In genomic region chr11:115765607-115766141, GRCm38 (mm10) we compare ENCODE assay signal across 8 mouse cellular contexts. TPM values are rescaled to one million over a fixed set of nuclear protein-coding genes. Genes with fewer than 3 reads are reported as not detected.
DNase-seq lines count a peak whose midpoint lies in the region; ATAC-seq and TF ChIP-seq lines count a peak whose summit lies in the region.

No protein-coding gene starts in this region.

- no peaks in the 10 kb centered on the region for H3K36me3 ChIP-seq in spleen, adult 2 months (ENCODE audit: control insufficient read depth, insufficient read depth, low read length)
- no peaks in the 10 kb centered on the region for H3K36me3 ChIP-seq in intestine, embryonic 16.5 days (ENCODE audit: control insufficient read depth, insufficient read depth, low read length)
- H3K36me3 ChIP-seq in lung, postnatal 0 days (ENCODE audit: insufficient read depth, low read length): no peaks in the 10 kb centered on the region

- peak overlapping the region; percentile 55 for H3K27ac ChIP-seq in spleen, adult 2 months (ENCODE audit: insufficient read depth, low read length)
- H3K27ac ChIP-seq in brown adipose tissue, adult 24 weeks (replicated peaks; ENCODE audit: low read depth, low read length): peak overlapping the region; percentile 66
- H3K27ac ChIP-seq in intestine, embryonic 16.5 days (ENCODE audit: low read length): peak overlapping the region; percentile 90
- peak overlapping the region; percentile 94 for H3K27ac ChIP-seq in lung, postnatal 0 days (ENCODE audit: low read length)

- H3K4me1 ChIP-seq in spleen, adult 2 months (ENCODE audit: control insufficient read depth, insufficient read depth, insufficient read length): peaks cover 5% of the 10 kb centered on the region; the same call in 1 of the 2 replicates
- peaks cover 14% of the 10 kb centered on the region for H3K4me1 ChIP-seq in brown adipose tissue, adult 24 weeks (ENCODE audit: control insufficient read depth, insufficient read depth, insufficient read length, low read length)
- peaks cover 13% of the 10 kb centered on the region for H3K4me1 ChIP-seq in intestine, embryonic 16.5 days (ENCODE audit: control insufficient read depth, insufficient read depth, low read length)
- peaks cover 13% of the 10 kb centered on the region; the same call in 1 of the 2 replicates for H3K4me1 ChIP-seq in lung, postnatal 0 days (ENCODE audit: insufficient read depth, low read depth, low read length)

- ATAC-seq in intestine, embryonic 16.5 days: peak; percentile 91
- ATAC-seq in lung, postnatal 0 days: peak; percentile 79

- TF ChIP-seq EP300 in lung, postnatal 0 days (IDR thresholded peaks at IDR 0.05): no peak; the same call in 1 of the 2 replicates

- H3K4me3 ChIP-seq in spleen, adult 2 months (ENCODE audit: extremely low read depth, insufficient read depth, insufficient read length): peak overlapping the region; percentile 93
- H3K4me3 ChIP-seq in brown adipose tissue, adult 24 weeks (ENCODE audit: insufficient read depth, low read depth, low read length): peak overlapping the region; percentile 71
- peak overlapping the region; percentile 92 for H3K4me3 ChIP-seq in intestine, embryonic 16.5 days (ENCODE audit: low read length)
- peak overlapping the region; percentile 93 for H3K4me3 ChIP-seq in lung, postnatal 0 days (ENCODE audit: low read depth, low read length)

- no peaks in the 10 kb centered on the region for H3K27me3 ChIP-seq in spleen, adult 2 months (ENCODE audit: control insufficient read depth, insufficient read depth, low read length)
- no peaks in the 10 kb centered on the region for H3K27me3 ChIP-seq in intestine, embryonic 16.5 days (replicated peaks; ENCODE audit: control insufficient read depth, insufficient read depth, low read length)
- H3K27me3 ChIP-seq in lung, postnatal 0 days (replicated peaks; ENCODE audit: insufficient read depth, low read length): no peaks in the 10 kb centered on the region

- no peak for DNase-seq in spleen, adult 2 months (ENCODE audit: low read depth in 1 of 2, low spot score in 2 of 2)
- DNase-seq in spleen, postnatal 14 days (ENCODE audit: low spot score in 2 of 2): no peak
- peak; percentile 36 to 62 for DNase-seq in frontal cortex, postnatal 10 days (ENCODE audit: low spot score in 2 of 2)
- peak; percentile 82 for DNase-seq in lung, postnatal 0 days (ENCODE audit: low spot score)
- DNase-seq in right cerebral cortex, postnatal 4 days: peak; percentile 64
- no peak for DNase-seq in thymus, adult 18-20 months

- TF ChIP-seq POLR2A in spleen, adult 2 months (IDR thresholded peaks at IDR 0.05; ENCODE audit: low read depth, low read length): no peak

- H3K9ac ChIP-seq in intestine, embryonic 16.5 days (ENCODE audit: low read depth, low read length): peak overlapping the region; percentile 97
- peak overlapping the region; percentile 86 for H3K9ac ChIP-seq in lung, postnatal 0 days (replicated peaks; ENCODE audit: low read depth)

- H3K9me3 ChIP-seq in intestine, embryonic 16.5 days (ENCODE audit: control insufficient read depth, low read length): no peaks in the 10 kb centered on the region
- H3K9me3 ChIP-seq in lung, postnatal 0 days (ENCODE audit: low read length): no peaks in the 10 kb centered on the region

- peak overlapping the region; percentile 82 for H3K4me2 ChIP-seq in intestine, embryonic 16.5 days (ENCODE audit: low read depth, low read length)
- peak overlapping the region; percentile 77 for H3K4me2 ChIP-seq in lung, postnatal 0 days (replicated peaks; ENCODE audit: low read depth, low read length)

- WGBS in spleen, adult 2 months: 2% methylated on average over 33 of the region's 34 CpGs
- under 1% methylated on average over 34 of the region's 34 CpGs for WGBS in intestine, embryonic 16.5 days
- 0% methylated on average over 28 of the region's 34 CpGs for WGBS in lung, postnatal 0 days

- no peak for TF ChIP-seq CTCF in spleen, adult 2 months (IDR thresholded peaks at IDR 0.05; ENCODE audit: extremely low read depth, insufficient read depth, insufficient read length, insufficient replicate concordance)
- TF ChIP-seq CTCF in lung, postnatal 0 days (IDR thresholded peaks at IDR 0.05): peak; percentile 9; the same call in 1 of the 2 replicates

RNA-seq across cellular contexts. Expression of gene Tmem94, which starts 0.4 kb away (rescaled TPM):
- 42.0 and 56.3 TPM in 2 replicates for polyA plus RNA-seq in spleen, adult 2 months (2012; rRNA removed)
- polyA plus RNA-seq in brown adipose tissue, adult 24 weeks (2012; ENCODE audit: insufficient read depth, insufficient read length, missing spikeins): 18.0 and 23.0 TPM in 2 replicates
- 19.7 and 21.1 TPM in 2 replicates for polyA plus RNA-seq in intestine, embryonic 16.5 days (2015; fragmentation: Nextera tagmentation; extraction: Ambion mirVana)
- 17.0 and 19.4 TPM in 2 replicates for polyA plus RNA-seq in lung, postnatal 0 days (2015; fragmentation: Nextera tagmentation; extraction: Ambion mirVana)

RNA-seq across cellular contexts. Expression of gene Caskin2, which starts 47.8 kb away (rescaled TPM):
- 13.2 and 15.9 TPM in 2 replicates for polyA plus RNA-seq in spleen, adult 2 months (2012; rRNA removed)
- 8.8 and 10.4 TPM in 2 replicates for polyA plus RNA-seq in brown adipose tissue, adult 24 weeks (2012; ENCODE audit: insufficient read depth, insufficient read length, missing spikeins)
- 11.2 and 11.7 TPM in 2 replicates for polyA plus RNA-seq in intestine, embryonic 16.5 days (2015; fragmentation: Nextera tagmentation; extraction: Ambion mirVana)
- 17.5 and 17.9 TPM in 2 replicates for polyA plus RNA-seq in lung, postnatal 0 days (2015; fragmentation: Nextera tagmentation; extraction: Ambion mirVana)

RNA-seq across cellular contexts. Expression of gene Tsen54, which starts 48.9 kb away (rescaled TPM):
- polyA plus RNA-seq in spleen, adult 2 months (2012; rRNA removed): 30.8 and 42.9 TPM in 2 replicates
- 6.1 and 6.8 TPM in 2 replicates for polyA plus RNA-seq in brown adipose tissue, adult 24 weeks (2012; ENCODE audit: insufficient read depth, insufficient read length, missing spikeins)
- polyA plus RNA-seq in intestine, embryonic 16.5 days (2015; fragmentation: Nextera tagmentation; extraction: Ambion mirVana): 34.2 and 37.7 TPM in 2 replicates
- polyA plus RNA-seq in lung, postnatal 0 days (2015; fragmentation: Nextera tagmentation; extraction: Ambion mirVana): 18.2 and 19.9 TPM in 2 replicates

RNA-seq across cellular contexts. Expression of gene Grb2, which starts 57.3 kb away (rescaled TPM):
- polyA plus RNA-seq in spleen, adult 2 months (2012; rRNA removed): 74.4 and 74.7 TPM in 2 replicates
- polyA plus RNA-seq in brown adipose tissue, adult 24 weeks (2012; ENCODE audit: insufficient read depth, insufficient read length, missing spikeins): 29.1 and 32.4 TPM in 2 replicates
- 67.1 and 73.1 TPM in 2 replicates for polyA plus RNA-seq in intestine, embryonic 16.5 days (2015; fragmentation: Nextera tagmentation; extraction: Ambion mirVana)
- 62.8 and 75.9 TPM in 2 replicates for polyA plus RNA-seq in lung, postnatal 0 days (2015; fragmentation: Nextera tagmentation; extraction: Ambion mirVana)

RNA-seq across cellular contexts. Expression of gene Llgl2, which starts 58.2 kb away (rescaled TPM):
- polyA plus RNA-seq in spleen, adult 2 months (2012; rRNA removed): 26.1 and 26.7 TPM in 2 replicates
- polyA plus RNA-seq in brown adipose tissue, adult 24 weeks (2012; ENCODE audit: insufficient read depth, insufficient read length, missing spikeins): 4.0 and 5.5 TPM in 2 replicates
- polyA plus RNA-seq in intestine, embryonic 16.5 days (2015; fragmentation: Nextera tagmentation; extraction: Ambion mirVana): 102 and 107 TPM in 2 replicates
- polyA plus RNA-seq in lung, postnatal 0 days (2015; fragmentation: Nextera tagmentation; extraction: Ambion mirVana): 66.0 and 70.1 TPM in 2 replicates

Comparison
In these comparisons a context has a peak if more than half of its experiments do, and no peak if none do; other contexts are left out.
1. DNase-seq: peak in frontal cortex, postnatal 10 days (2 of 2), lung, postnatal 0 days (single experiment) and right cerebral cortex, postnatal 4 days (single experiment); none in spleen, adult 2 months (0 of 2), spleen, postnatal 14 days (0 of 2) and thymus, adult 18-20 months (0 of 2).
2. Peak in every context shown above with its lines, with median percentiles within 50 percentile points of each other: H3K27ac ChIP-seq and H3K4me3 ChIP-seq.